Comparison of ENCODE assay signal across 9 mouse cellular contexts in the genomic region with DNA sequence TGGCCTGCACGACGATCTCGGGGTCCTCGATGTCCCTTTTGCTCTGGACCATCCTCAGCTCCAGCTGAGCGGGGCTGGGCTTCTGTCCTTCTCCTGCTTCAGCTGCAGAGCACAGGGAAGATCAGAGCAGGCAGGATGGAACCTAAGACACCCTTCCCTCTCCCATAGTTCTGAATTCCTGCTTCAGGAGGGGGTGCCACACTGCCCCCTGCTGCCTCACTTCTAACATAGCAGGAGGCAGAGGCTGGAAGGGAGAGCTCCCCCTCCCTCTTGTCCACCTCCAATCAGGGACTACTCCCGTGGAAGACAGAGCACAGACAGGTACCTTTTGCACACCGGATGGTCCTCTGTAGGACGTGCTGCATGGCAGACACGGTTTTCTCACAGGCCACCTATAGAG. TPM values are rescaled to one million over a fixed set of nuclear protein-coding genes. Genes with fewer than 3 reads are reported as not detected.
DNase-seq lines count a peak whose midpoint lies in the region; ATAC-seq lines count a peak whose summit lies in the region.
"Had no signal": no experiment of that assay in that cellular context is flagged by ENCODE, and none has a peak within 500 bp of the region (broad histone marks: within the 10 kb centered on the region; RNA-seq: fewer than 3 reads in every experiment).

No protein-coding gene starts in this region.

- no peak overlapping the region for H3K4me2 ChIP-seq in hindbrain, embryonic 16.5 days (ENCODE audit: low read length)
- H3K4me2 ChIP-seq: liver, embryonic 15.5 days had no signal

- H3K4me3 ChIP-seq in hindbrain, embryonic 10.5 days: no peak overlapping the region
- H3K4me3 ChIP-seq in hindbrain, embryonic 16.5 days (ENCODE audit: low read length): no peak overlapping the region
- H3K4me3 ChIP-seq: liver, embryonic 15.5 days had no signal

- H3K27me3 ChIP-seq in hindbrain, embryonic 10.5 days (ENCODE audit: insufficient read depth, poor library complexity, severe bottlenecking): no peaks in the 10 kb centered on the region
- H3K27me3 ChIP-seq in hindbrain, embryonic 16.5 days (replicated peaks; ENCODE audit: control insufficient read depth, insufficient read depth, low read length): no peaks in the 10 kb centered on the region
- no peaks in the 10 kb centered on the region for H3K27me3 ChIP-seq in splenic B cell, adult 2 months (ENCODE audit: control insufficient read depth, insufficient read depth, low read length, poor library complexity, severe bottlenecking)
- H3K27me3 ChIP-seq: liver, embryonic 15.5 days had no signal

- H3K9me3 ChIP-seq in hindbrain, embryonic 10.5 days: no peaks in the 10 kb centered on the region
- no peaks in the 10 kb centered on the region for H3K9me3 ChIP-seq in hindbrain, embryonic 16.5 days (ENCODE audit: control insufficient read depth, low read length)
- H3K9me3 ChIP-seq: liver, embryonic 15.5 days had no signal

- H3K9ac ChIP-seq in hindbrain, embryonic 16.5 days (ENCODE audit: low read depth, low read length): no peak overlapping the region
- H3K9ac ChIP-seq: liver, embryonic 15.5 days had no signal

- 57% methylated on average over 9 of the region's 9 CpGs for WGBS in hindbrain, embryonic 10.5 days
- 67% methylated on average over 9 of the region's 9 CpGs for WGBS in hindbrain, embryonic 16.5 days

- no peak overlapping the region for H3K27ac ChIP-seq in hindbrain, embryonic 10.5 days
- no peak overlapping the region for H3K27ac ChIP-seq in hindbrain, embryonic 16.5 days (ENCODE audit: low read depth, low read length)
- H3K27ac ChIP-seq: liver, embryonic 15.5 days had no signal

- DNase-seq in hindbrain, embryonic 10.5 days (ENCODE audit: low spot score): peak; percentile 29
- peak; percentile 46 for DNase-seq in right cerebral cortex, postnatal 4 days
- DNase-seq in right cerebral cortex, postnatal 25 days: no peak
- peak; percentile 46 for DNase-seq in embryo, embryonic 10.5 days (ENCODE audit: low spot score)
- DNase-seq in splenic B cell, adult 2 months (ENCODE audit: low read depth, low spot score): peak; percentile 41
- DNase-seq in heart, postnatal 25 days (ENCODE audit: low spot score): no peak

- intact Hi-C loops in heart, postnatal 25 days (cut with DNase I): no loop called here

- ATAC-seq in hindbrain, embryonic 16.5 days: no peak
- no peak for ATAC-seq in erythroblast, adult 5-6 weeks (replicated peaks; ENCODE audit: low FRiP score, poor library complexity, severe bottlenecking)

- 0 out of 2 replicates have a peak, but pooled peaks cover 4% of the 10 kb centered on the region for H3K4me1 ChIP-seq in hindbrain, embryonic 10.5 days (replicated peaks)
- no peaks in the 10 kb centered on the region for H3K4me1 ChIP-seq in hindbrain, embryonic 16.5 days (ENCODE audit: control insufficient read depth, insufficient read depth, low read depth, low read length)
- H3K4me1 ChIP-seq: liver, embryonic 15.5 days had no signal

- peaks cover 26% of the 10 kb centered on the region for H3K36me3 ChIP-seq in hindbrain, embryonic 10.5 days
- peaks cover 32% of the 10 kb centered on the region for H3K36me3 ChIP-seq in hindbrain, embryonic 16.5 days (ENCODE audit: control insufficient read depth, insufficient read depth, low read length)
- peaks cover 2% of the 10 kb centered on the region; the same call in 1 of the 2 replicates for H3K36me3 ChIP-seq in splenic B cell, adult 2 months (ENCODE audit: control insufficient read depth, insufficient read depth, low read length, poor library complexity, severe bottlenecking)

RNA-seq across cellular contexts. Expression of a gene that starts 15.3 kb away (rescaled TPM):
- 117 and 129 TPM in 2 replicates for polyA plus RNA-seq in hindbrain, embryonic 10.5 days (2016; fragmentation: Nextera tagmentation; extraction: Ambion mirVana)
- 86.1 and 102 TPM in 2 replicates for polyA plus RNA-seq in hindbrain, embryonic 16.5 days (2015; fragmentation: Nextera tagmentation; extraction: Ambion mirVana)
- 10 to 100 TPM; 23.7 to 28.4 TPM for total RNA-seq in heart, postnatal 25 days (2021)
- 17.7 and 24.9 TPM in 2 replicates for total RNA-seq in erythroblast, adult 5-6 weeks (2015; ENCODE audit: low replicate concordance)
- total RNA-seq in erythroblast, adult 5-6 weeks (2017; ENCODE audit: low replicate concordance): 3.3 and 10.0 TPM in 2 replicates

RNA-seq across cellular contexts. Expression of a gene that starts 24.0 kb away (rescaled TPM):
- 10.0 and 11.1 TPM in 2 replicates for polyA plus RNA-seq in hindbrain, embryonic 10.5 days (2016; fragmentation: Nextera tagmentation; extraction: Ambion mirVana)
- polyA plus RNA-seq in hindbrain, embryonic 16.5 days (2015; fragmentation: Nextera tagmentation; extraction: Ambion mirVana): 52.5 and 59.5 TPM in 2 replicates
- total RNA-seq in heart, postnatal 25 days (2021): 10 to 100 TPM in 1 of 2 experiments, 1 to 10 TPM in 1; 9.3 to 12.0 TPM
- 2.9 and 6.3 TPM in 2 replicates for total RNA-seq in erythroblast, adult 5-6 weeks (2015; ENCODE audit: low replicate concordance)
- 1.4 TPM in 2 replicates for total RNA-seq in erythroblast, adult 5-6 weeks (2017; ENCODE audit: low replicate concordance)

RNA-seq across cellular contexts. Expression of a gene that starts 28.0 kb away (rescaled TPM):
- polyA plus RNA-seq in hindbrain, embryonic 10.5 days (2016; fragmentation: Nextera tagmentation; extraction: Ambion mirVana): 322 and 331 TPM in 2 replicates
- 422 and 440 TPM in 2 replicates for polyA plus RNA-seq in hindbrain, embryonic 16.5 days (2015; fragmentation: Nextera tagmentation; extraction: Ambion mirVana)
- total RNA-seq in heart, postnatal 25 days (2021): 100 to 1,000 TPM in 1 of 2 experiments, 10 to 100 TPM in 1; 92.7 to 102 TPM
- total RNA-seq in erythroblast, adult 5-6 weeks (2015; ENCODE audit: low replicate concordance): 4.8 and 17.3 TPM in 2 replicates
- 44.9 and 46.9 TPM in 2 replicates for total RNA-seq in erythroblast, adult 5-6 weeks (2017; ENCODE audit: low replicate concordance)

Comparison
In these comparisons a context has a peak if more than half of its experiments do, and no peak if none do; other contexts are left out.
1. DNase-seq: peak in hindbrain, embryonic 10.5 days (single experiment), right cerebral cortex, postnatal 4 days (single experiment), embryo, embryonic 10.5 days (single experiment) and splenic B cell, adult 2 months (single experiment); none in right cerebral cortex, postnatal 25 days (single experiment) and heart, postnatal 25 days (single experiment).